Comparison of ENCODE assay signal across 24 mouse cellular contexts in genomic region chr11:120021367-120021766, GRCm38 (mm10). TPM values are rescaled to one million over a fixed set of nuclear protein-coding genes. Genes with fewer than 3 reads are reported as not detected.
DNase-seq lines count a peak whose midpoint lies in the region; ATAC-seq and TF ChIP-seq lines count a peak whose summit lies in the region.
"Had no signal": no experiment of that assay in that cellular context is flagged by ENCODE, and none has a peak within 500 bp of the region (broad histone marks: within the 10 kb centered on the region; RNA-seq: fewer than 3 reads in every experiment).

No protein-coding gene starts in this region.

- H3K27me3 ChIP-seq in cerebellum, adult 2 months (ENCODE audit: control insufficient read depth, insufficient read depth, low read length): no peaks in the 10 kb centered on the region
- peaks cover 14% of the 10 kb centered on the region; the same call in 1 of the 2 replicates for H3K27me3 ChIP-seq in heart, embryonic 10.5 days (ENCODE audit: insufficient read depth, poor library complexity, severe bottlenecking)
- peaks cover 22% of the 10 kb centered on the region; the same call in 1 of the 2 replicates for H3K27me3 ChIP-seq in midbrain, embryonic 10.5 days (ENCODE audit: low read depth, poor library complexity, severe bottlenecking)
- H3K27me3 ChIP-seq in midbrain, embryonic 15.5 days (replicated peaks): no peaks in the 10 kb centered on the region
- H3K27me3 ChIP-seq: embryonic facial prominence, embryonic 12.5 days; embryonic facial prominence, embryonic 15.5 days; forebrain, embryonic 12.5 days had no signal

- peak; percentile 45 to 57 for DNase-seq in cerebellum, adult 2 months
- no peak for DNase-seq in heart, embryonic 10.5 days (ENCODE audit: low spot score)
- no peak for DNase-seq in heart, postnatal 10 days
- no peak for DNase-seq in midbrain, embryonic 10.5 days (ENCODE audit: low spot score)
- DNase-seq in cerebellum, postnatal 25 days: peak; percentile 60 to 66
- no peak for DNase-seq in right cerebral cortex, postnatal 36 days (ENCODE audit: low spot score in 2 of 2)
- DNase-seq: adrenal gland, adult 2 months; adrenal gland, postnatal 25 days; gastrocnemius, postnatal 10 days; gastrocnemius, postnatal 36 days; heart, adult 2 months; heart, postnatal 36 days; kidney, adult 2 months had no signal

- no peak overlapping the region for H3K4me3 ChIP-seq in cerebellum, adult 2 months (replicated peaks; ENCODE audit: insufficient read depth, low read depth, low read length)
- H3K4me3 ChIP-seq in heart, embryonic 10.5 days: no peak overlapping the region
- 0 out of 2 replicates have a peak overlapping the region, but pooled peaks have one; percentile 5 for H3K4me3 ChIP-seq in midbrain, embryonic 10.5 days
- H3K4me3 ChIP-seq in midbrain, embryonic 15.5 days: no peak overlapping the region
- H3K4me3 ChIP-seq: embryonic facial prominence, embryonic 12.5 days; embryonic facial prominence, embryonic 15.5 days; forebrain, embryonic 12.5 days; heart, adult 2 months had no signal

- no peak for TF ChIP-seq CTCF in cerebellum, adult 2 months (IDR thresholded peaks at IDR 0.05; ENCODE audit: borderline replicate concordance, insufficient read depth, low read depth, low read length)

- no peak overlapping the region for H3K9ac ChIP-seq in midbrain, embryonic 15.5 days
- H3K9ac ChIP-seq: embryonic facial prominence, embryonic 12.5 days; embryonic facial prominence, embryonic 15.5 days; forebrain, embryonic 12.5 days; hindbrain, embryonic 14.5 days had no signal

- intact Hi-C loops in heart, postnatal 10 days (cut with DNase I): no loop called here

- peak overlapping the region; percentile 61 for H3K27ac ChIP-seq in cerebellum, adult 2 months (ENCODE audit: insufficient read depth, low read length)
- 0 out of 2 replicates have a peak overlapping the region, but pooled peaks have one; percentile 14 for H3K27ac ChIP-seq in heart, embryonic 10.5 days
- peak overlapping the region; percentile 74 for H3K27ac ChIP-seq in midbrain, embryonic 10.5 days (replicated peaks)
- no peak overlapping the region for H3K27ac ChIP-seq in midbrain, embryonic 15.5 days
- H3K27ac ChIP-seq: embryonic facial prominence, embryonic 12.5 days; embryonic facial prominence, embryonic 15.5 days; heart, adult 2 months; hindbrain, embryonic 14.5 days had no signal

- no peak overlapping the region for H3K4me2 ChIP-seq in midbrain, embryonic 15.5 days
- H3K4me2 ChIP-seq: embryonic facial prominence, embryonic 12.5 days; embryonic facial prominence, embryonic 15.5 days; forebrain, embryonic 12.5 days; heart, embryonic 11.5 days; hindbrain, embryonic 14.5 days had no signal

- ATAC-seq in cerebellum, adult (ENCODE audit: insufficient number of reproducible peaks, low FRiP score, low TSS enrichment): no peak
- ATAC-seq in midbrain, embryonic 15.5 days (replicated peaks): no peak
- ATAC-seq: CD4-positive, CD25-positive, alpha-beta regulatory T cell, adult 4 months; forebrain, embryonic 16.5 days; intestine, postnatal 0 days had no signal

- 39% methylated on average over 16 of the region's 16 CpGs for WGBS in cerebellum, adult 2 months
- WGBS in heart, embryonic 10.5 days: 90% methylated on average over 16 of the region's 16 CpGs
- 93% methylated on average over 16 of the region's 16 CpGs for WGBS in midbrain, embryonic 10.5 days
- 90% methylated on average over 16 of the region's 16 CpGs for WGBS in midbrain, embryonic 15.5 days

- no peaks in the 10 kb centered on the region for H3K36me3 ChIP-seq in heart, embryonic 10.5 days
- no peaks in the 10 kb centered on the region for H3K36me3 ChIP-seq in midbrain, embryonic 10.5 days
- H3K36me3 ChIP-seq in midbrain, embryonic 15.5 days (replicated peaks): no peaks in the 10 kb centered on the region
- H3K36me3 ChIP-seq: embryonic facial prominence, embryonic 12.5 days; embryonic facial prominence, embryonic 15.5 days; forebrain, embryonic 12.5 days had no signal

- no peak for TF ChIP-seq POLR2A in cerebellum, adult 2 months (IDR thresholded peaks at IDR 0.05; ENCODE audit: borderline replicate concordance, insufficient read depth, low read length)

- H3K4me1 ChIP-seq in cerebellum, adult 2 months (ENCODE audit: control insufficient read depth, insufficient read depth, low read length): peaks cover 54% of the 10 kb centered on the region
- peaks cover 72% of the 10 kb centered on the region for H3K4me1 ChIP-seq in heart, embryonic 10.5 days
- H3K4me1 ChIP-seq in midbrain, embryonic 10.5 days: peaks cover 70% of the 10 kb centered on the region
- peaks cover 28% of the 10 kb centered on the region for H3K4me1 ChIP-seq in midbrain, embryonic 15.5 days
- H3K4me1 ChIP-seq: embryonic facial prominence, embryonic 15.5 days had no signal

- no peaks in the 10 kb centered on the region for H3K9me3 ChIP-seq in heart, embryonic 10.5 days
- no peaks in the 10 kb centered on the region for H3K9me3 ChIP-seq in midbrain, embryonic 10.5 days (replicated peaks)
- no peaks in the 10 kb centered on the region for H3K9me3 ChIP-seq in midbrain, embryonic 15.5 days
- H3K9me3 ChIP-seq: embryonic facial prominence, embryonic 12.5 days; embryonic facial prominence, embryonic 15.5 days; forebrain, embryonic 12.5 days had no signal

RNA-seq across cellular contexts. Expression of gene Aatk, which starts 25.6 kb away (rescaled TPM):
- 296 and 298 TPM in 2 replicates for polyA plus RNA-seq in cerebellum, adult 2 months (2012; rRNA removed)
- polyA plus RNA-seq in heart, embryonic 10.5 days (2016; fragmentation: Nextera tagmentation; extraction: Ambion mirVana): 0.51 and 0.58 TPM in 2 replicates
- total RNA-seq in heart, postnatal 10 days (2021): 1 to 10 TPM; 5.6 to 7.7 TPM
- polyA plus RNA-seq in midbrain, embryonic 10.5 days (2016; fragmentation: Nextera tagmentation; extraction: Ambion mirVana): 1.2 and 1.9 TPM in 2 replicates
- 45.3 and 45.5 TPM in 2 replicates for polyA plus RNA-seq in midbrain, embryonic 15.5 days (2015; fragmentation: Nextera tagmentation; extraction: Ambion mirVana)
- polyA plus RNA-seq: C2C12; CD4-positive, CD25-positive, alpha-beta regulatory T cell, adult 4 months had no signal

Comparison
In these comparisons a context has a peak if more than half of its experiments do, and no peak if none do; other contexts are left out.
1. RNA of gene Aatk, which starts 25.6 kb away (polyA plus RNA-seq): 296 to 298 TPM in cerebellum, adult 2 months and 45.3 to 45.5 TPM in midbrain, embryonic 15.5 days; 1.2 to 1.9 TPM in midbrain, embryonic 10.5 days and 0.51 to 0.58 TPM in heart, embryonic 10.5 days; every median in the first group is over 10 times any median in the second.
2. DNase-seq: peak in cerebellum, adult 2 months (2 of 2) and cerebellum, postnatal 25 days (2 of 2); none in heart, embryonic 10.5 days (single experiment), heart, postnatal 10 days (0 of 2), midbrain, embryonic 10.5 days (single experiment) and right cerebral cortex, postnatal 36 days (0 of 2).